Mouse (Mus musculus) hindbrain, embryonic 15.5 days (tissue): Measurements from ENCODE around the gene Ppp2r1b. TPM values are rescaled to one million over a fixed set of nuclear protein-coding genes. Genes with fewer than 3 reads are reported as not detected.

Experiments used
- ATAC-seq: fragments of 200-750 bp; cut with Nextera tagmentation; 2 replicates; pipeline ENCODE4 v1.8.0; 2017; ENCODE audit warnings: low read depth, moderate number of reproducible peaks, moderate TSS enrichment; ENCODE audit not compliant: low FRiP score
- H3K27ac ChIP-seq: fragments of 300-500 bp; sonication (generic); replicated peaks from 2 replicates; pipeline ENCODE4 v1.5.1; 2015; ENCODE audit warnings: mild to moderate bottlenecking, inconsistent platforms
- H3K27me3 ChIP-seq: fragments of 300-500 bp; sonication (generic); 2 replicates; pipeline ENCODE4 v1.6.1; 2015; ENCODE audit warnings: control low read depth, inconsistent platforms
- H3K36me3 ChIP-seq: fragments of 300-500 bp; sonication (generic); 2 replicates; pipeline ENCODE4 v1.6.1; 2015; ENCODE audit warnings: control low read depth, inconsistent platforms
- H3K4me1 ChIP-seq: fragments of 300-500 bp; sonication (generic); replicated peaks from 2 replicates; pipeline ENCODE4 v1.6.1; 2015; ENCODE audit warnings: control low read depth, inconsistent platforms
- H3K4me2 ChIP-seq: fragments of 300-500 bp; sonication (generic); 2 replicates; pipeline ENCODE4 v1.6.1; 2015; ENCODE audit warnings: moderate library complexity, mild to moderate bottlenecking, inconsistent platforms
- H3K4me3 ChIP-seq: fragments of 300-500 bp; sonication (generic); 2 replicates; pipeline ENCODE4 v1.5.1; 2015; ENCODE audit warnings: mild to moderate bottlenecking, inconsistent platforms
- H3K9ac ChIP-seq: fragments of 300-500 bp; sonication (generic); 2 replicates; pipeline ENCODE4 v1.6.1; 2015; ENCODE audit warnings: inconsistent platforms
- H3K9me3 ChIP-seq: fragments of 300-500 bp; sonication (generic); 2 replicates; pipeline ENCODE4 v1.6.1; 2016; ENCODE audit warnings: control low read depth, inconsistent platforms
- WGBS: fragments of 180-500 bp; shearing (Covaris S2); methylation state at CpG from one replicate; pipeline ENCODE4 v1.1.7; 2015; 5-methylcytosine and 5-hydroxymethylcytosine counted together
- polyA plus RNA-seq: library from polyadenylated mRNA; unstranded; fragments of >200 nt; fragmentation: Nextera tagmentation; extraction: Ambion mirVana; gene quantifications from 2 replicates; pipeline ENCODE4 v1.2.1, GENCODE M21; 2015

The Ppp2r1b gene
- polyA plus RNA-seq, 1 experiment from 2014 or later = 43.8 TPM

- WGBS = 66% methylated on average over 9 of the region's 9 CpGs
- Histone ChIP-seq H3K36me3 (peaks cover 11% of the 10 kb centered on the region), H3K9ac (no peak overlapping the region), H3K27me3 (no peaks in the 10 kb centered on the region), H3K9me3 (no peaks in the 10 kb centered on the region), H3K4me1 (peaks cover 6% of the 10 kb centered on the region; the same call in 1 of the 2 replicates), H3K4me2 (no peak overlapping the region), H3K4me3 (no peak overlapping the region), H3K27ac (no peak overlapping the region)
- no peak for ATAC-seq
Observed at GRCm38 (mm10) chr9:50845547-50845946, 446 bp downstream of the Ppp2r1b start.

DNA sequence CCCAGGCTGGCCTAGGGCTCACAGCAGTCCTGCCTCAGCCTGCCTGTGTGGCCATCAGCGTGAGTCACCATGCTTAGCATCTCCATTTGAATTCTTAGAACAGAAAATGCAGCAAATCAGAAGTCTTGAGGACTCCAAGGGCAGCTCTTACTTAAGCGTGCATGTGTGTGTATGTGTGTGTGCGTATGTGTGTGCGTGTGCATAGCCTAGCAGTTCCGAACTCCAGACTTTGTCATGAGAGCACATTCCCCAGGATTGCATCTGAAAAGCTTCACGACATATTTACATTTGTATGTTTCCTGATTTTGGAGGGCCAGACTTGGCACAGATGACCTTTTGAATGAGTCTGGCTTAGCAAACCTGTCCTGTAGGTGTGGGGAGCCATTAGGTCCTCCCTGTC is 2.0 kb downstream of the Ppp2r1b start:
- Histone ChIP-seq H3K4me1 (peaks cover 6% of the 10 kb centered on the region; the same call in 1 of the 2 replicates), H3K4me3 (no peak overlapping the region), H3K27ac (no peak overlapping the region), H3K27me3 (no peaks in the 10 kb centered on the region), H3K9ac (no peak overlapping the region), H3K9me3 (no peaks in the 10 kb centered on the region), H3K4me2 (no peak overlapping the region), H3K36me3 (peaks cover 11% of the 10 kb centered on the region)
- no peak for ATAC-seq
- 92% methylated on average over 6 of the region's 6 CpGs for WGBS

GRCm38 (mm10) chr9:50847606-50848368 is 2.7 kb downstream of the Ppp2r1b start:
- Histone ChIP-seq H3K9me3 (no peaks in the 10 kb centered on the region), H3K36me3 (peaks cover 9% of the 10 kb centered on the region), H3K4me2 (no peak overlapping the region), H3K4me3 (no peak overlapping the region), H3K27ac (no peak overlapping the region), H3K9ac (no peak overlapping the region), H3K27me3 (no peaks in the 10 kb centered on the region), H3K4me1 (peaks cover 6% of the 10 kb centered on the region; the same call in 1 of the 2 replicates)
- 75% methylated on average over 12 of the region's 12 CpGs for WGBS
- ATAC-seq = no peak

- peak; percentile 5; the same call in 1 of the 2 replicates for ATAC-seq
Observed at GRCm38 (mm10) chr9:50848821-50849220, 3.7 kb downstream of the Ppp2r1b start.

GRCm38 (mm10) chr9:50849249-50849648 is 4.1 kb downstream of the Ppp2r1b start:
- Histone ChIP-seq H3K4me3 (no peak overlapping the region), H3K27ac (no peak overlapping the region), H3K4me1 (peaks cover 12% of the 10 kb centered on the region; the same call in 1 of the 2 replicates), H3K4me2 (no peak overlapping the region), H3K27me3 (no peaks in the 10 kb centered on the region), H3K9ac (no peak overlapping the region), H3K9me3 (no peaks in the 10 kb centered on the region), H3K36me3 (no peaks in the 10 kb centered on the region)
- peak; percentile 76 for ATAC-seq
- 24% methylated on average over 8 of the region's 8 CpGs for WGBS

More at GRCm38 (mm10) chr9:50848821-50849220, 3.7 kb downstream of the Ppp2r1b start:
- H3K9ac ChIP-seq = no peak overlapping the region
- H3K4me3 ChIP-seq = no peak overlapping the region
- H3K4me2 ChIP-seq = no peak overlapping the region
- WGBS = 70% methylated on average over 5 of the region's 5 CpGs
- no peaks in the 10 kb centered on the region for H3K9me3 ChIP-seq
- no peak overlapping the region for H3K27ac ChIP-seq
- H3K4me1 ChIP-seq = peaks cover 12% of the 10 kb centered on the region; the same call in 1 of the 2 replicates
- no peaks in the 10 kb centered on the region for H3K27me3 ChIP-seq
- H3K36me3 ChIP-seq = peaks cover 2% of the 10 kb centered on the region; the same call in 1 of the 2 replicates

GRCm38 (mm10) chr9:50849755-50850154 is 4.7 kb downstream of the Ppp2r1b start:
- Histone ChIP-seq H3K4me3 (no peak overlapping the region), H3K9me3 (no peaks in the 10 kb centered on the region), H3K9ac (no peak overlapping the region), H3K27ac (no peak overlapping the region), H3K4me1 (peaks cover 12% of the 10 kb centered on the region; the same call in 1 of the 2 replicates), H3K4me2 (no peak overlapping the region), H3K36me3 (no peaks in the 10 kb centered on the region), H3K27me3 (no peaks in the 10 kb centered on the region)
- WGBS = 82% methylated on average over 9 of the region's 9 CpGs
- ATAC-seq = 0 out of 2 replicates have a peak, but pooled peaks have one; percentile 21

DNA sequence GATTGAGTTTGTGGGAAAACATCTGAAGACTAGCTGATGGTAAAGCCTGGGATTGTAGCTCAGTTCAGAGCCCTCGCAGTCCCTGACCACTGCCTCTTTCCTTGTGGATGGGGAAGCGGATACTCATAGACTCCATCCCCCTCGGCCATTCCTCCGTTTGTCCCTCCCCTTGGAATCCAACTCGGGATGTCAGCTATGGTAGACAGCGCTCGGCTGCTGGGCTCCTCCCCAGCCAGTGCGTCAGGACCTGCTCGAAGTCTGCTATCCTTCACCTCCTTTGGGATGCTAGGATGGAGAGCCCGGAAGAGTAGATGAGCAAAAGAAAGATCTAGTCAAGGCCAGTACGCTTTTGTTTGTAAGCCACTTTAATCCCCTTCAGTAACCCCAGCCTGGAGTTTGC is 5.2 kb downstream of the Ppp2r1b start:
- Histone ChIP-seq H3K9ac (no peak overlapping the region), H3K36me3 (no peaks in the 10 kb centered on the region), H3K9me3 (no peaks in the 10 kb centered on the region), H3K27ac (no peak overlapping the region), H3K4me3 (no peak overlapping the region), H3K4me1 (peaks cover 12% of the 10 kb centered on the region; the same call in 1 of the 2 replicates), H3K27me3 (no peaks in the 10 kb centered on the region), H3K4me2 (0 out of 2 replicates have a peak overlapping the region, but pooled peaks have one; percentile 2)
- WGBS = 28% methylated on average over 11 of the region's 11 CpGs
- ATAC-seq = no peak

GRCm38 (mm10) chr9:50850713-50851112 is 5.6 kb downstream of the Ppp2r1b start:
- WGBS = 57% methylated on average over 8 of the region's 8 CpGs
- Histone ChIP-seq H3K9me3 (no peaks in the 10 kb centered on the region), H3K27ac (no peak overlapping the region), H3K36me3 (no peaks in the 10 kb centered on the region), H3K4me1 (peaks cover 12% of the 10 kb centered on the region; the same call in 1 of the 2 replicates), H3K27me3 (no peaks in the 10 kb centered on the region), H3K4me2 (no peak overlapping the region), H3K4me3 (no peak overlapping the region), H3K9ac (no peak overlapping the region)
- ATAC-seq = no peak

- no peak overlapping the region for H3K27ac ChIP-seq
- WGBS = 63% methylated on average over 17 of the region's 17 CpGs
- ATAC-seq = no peak
- H3K36me3 ChIP-seq = no peaks in the 10 kb centered on the region
- H3K4me1 ChIP-seq = peaks cover 23% of the 10 kb centered on the region
- H3K27me3 ChIP-seq = no peaks in the 10 kb centered on the region
- no peak overlapping the region for H3K4me3 ChIP-seq
- no peak overlapping the region for H3K9ac ChIP-seq
- H3K9me3 ChIP-seq = no peaks in the 10 kb centered on the region
- peak overlapping the region; percentile 12; the same call in 1 of the 2 replicates for H3K4me2 ChIP-seq
Observed at GRCm38 (mm10) chr9:50852634-50853349, 7.7 kb downstream of the Ppp2r1b start.

DNA sequence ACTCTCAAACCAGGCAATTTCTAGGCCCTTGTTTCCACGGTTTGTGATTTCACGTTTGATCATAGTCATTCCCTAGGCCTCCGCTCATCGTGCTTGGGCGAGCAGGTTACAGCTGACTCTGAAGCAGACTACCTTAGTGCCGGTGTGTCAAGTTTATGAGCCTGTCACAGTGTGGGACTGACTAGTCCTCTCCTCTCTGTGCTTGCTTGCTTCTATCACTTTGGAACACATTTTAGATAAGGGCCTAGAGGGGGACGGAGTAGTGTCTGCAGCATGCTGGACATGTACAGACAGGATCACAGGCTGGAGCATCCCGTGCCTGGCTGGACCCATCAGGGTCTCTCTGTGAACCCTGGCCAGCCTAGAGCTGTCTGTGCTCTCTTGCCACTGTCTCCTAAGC is 9.3 kb downstream of the Ppp2r1b start:
- H3K27ac ChIP-seq = no peak overlapping the region
- no peak for ATAC-seq
- peaks cover 27% of the 10 kb centered on the region for H3K4me1 ChIP-seq
- H3K36me3 ChIP-seq = peaks cover 2% of the 10 kb centered on the region; the same call in 1 of the 2 replicates
- H3K9me3 ChIP-seq = no peaks in the 10 kb centered on the region
- no peak overlapping the region for H3K9ac ChIP-seq
- WGBS = 53% methylated on average over 8 of the region's 8 CpGs
- H3K4me3 ChIP-seq = no peak overlapping the region
- H3K27me3 ChIP-seq = no peaks in the 10 kb centered on the region
- H3K4me2 ChIP-seq = no peak overlapping the region

GRCm38 (mm10) chr9:50855133-50855766 is 10.1 kb downstream of the Ppp2r1b start:
- no peaks in the 10 kb centered on the region for H3K27me3 ChIP-seq
- H3K36me3 ChIP-seq = peaks cover 10% of the 10 kb centered on the region
- H3K4me3 ChIP-seq = no peak overlapping the region
- no peak overlapping the region for H3K27ac ChIP-seq
- H3K9ac ChIP-seq = no peak overlapping the region
- peaks cover 21% of the 10 kb centered on the region for H3K4me1 ChIP-seq
- ATAC-seq = no peak
- WGBS = 91% methylated on average over 5 of the region's 5 CpGs
- no peak overlapping the region for H3K4me2 ChIP-seq
- H3K9me3 ChIP-seq = no peaks in the 10 kb centered on the region
